Mouse (Mus musculus) small intestine, adult 2 months (tissue): Measurements from ENCODE around the gene Slc25a16.

Experiments
- CTCF ChIP-seq: fragments of 200-500 bp; IDR thresholded peaks from 2 replicates; pipeline ENCODE4 v1.5.1; 2012; ENCODE audit warnings: low read depth, mild to moderate bottlenecking, control low read depth, inconsistent platforms, low read length, moderate library complexity, mixed read lengths; ENCODE audit not compliant: insufficient replicate concordance, insufficient read length; ENCODE audit errors: extremely low read depth
- POLR2A ChIP-seq: fragments of 200-500 bp; IDR thresholded peaks from 2 replicates; pipeline ENCODE4 v1.6.1; 2012; ENCODE audit warnings: low read depth, mild to moderate bottlenecking, control low read depth, inconsistent platforms, low read length, moderate library complexity

- TF ChIP-seq CTCF (no peak), POLR2A (no peak)
Observed at GRCm38 (mm10) chr10:62918985-62919384, 1.4 kb upstream of the Slc25a16 start.
